In the genomic region with DNA sequence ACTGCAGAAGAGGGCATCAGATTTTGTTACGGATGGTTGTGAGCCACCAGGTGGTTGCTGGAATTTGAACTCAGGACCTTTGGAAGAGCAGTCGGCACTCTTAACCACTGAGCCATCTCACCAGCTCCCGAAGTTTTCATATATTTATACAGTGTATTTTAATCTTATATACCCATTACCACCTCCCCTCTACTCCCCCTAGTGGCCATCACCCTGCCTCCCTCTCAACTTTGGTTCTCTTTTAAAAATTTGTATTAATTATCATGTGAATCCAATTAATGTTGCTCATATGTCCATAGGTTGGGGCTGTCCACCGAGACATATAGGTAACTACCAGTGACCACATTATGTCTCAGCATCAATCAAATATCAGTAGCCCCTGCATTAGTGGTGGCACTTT, we compare ENCODE assay signal across 20 mouse cellular contexts.
DNase-seq lines count a peak whose midpoint lies in the region; ATAC-seq and TF ChIP-seq lines count a peak whose summit lies in the region.
"Had no signal": no experiment of that assay in that cellular context is flagged by ENCODE, and none has a peak within 500 bp of the region (broad histone marks: within the 10 kb centered on the region; RNA-seq: fewer than 3 reads in every experiment).

No protein-coding gene starts in this region.

- ATAC-seq in hindbrain, postnatal 0 days, result no peak
- ATAC-seq in hindbrain, embryonic 13.5 days (ENCODE audit: low FRiP score), result no peak
- no peak for ATAC-seq in lung, embryonic 14.5 days (ENCODE audit: insufficient read depth)
- peak; percentile 56; the same call in 1 of the 2 replicates for ATAC-seq in common myeloid progenitor, adult 5-6 weeks (replicated peaks; ENCODE audit: low read depth, poor library complexity, severe bottlenecking)
- ATAC-seq: forebrain, embryonic 15.5 days; intestine, embryonic 16.5 days; liver, embryonic 12.5 days had no signal

- H3K4me3 ChIP-seq in hindbrain, postnatal 0 days (ENCODE audit: low read length), result no peak overlapping the region
- no peak overlapping the region for H3K4me3 ChIP-seq in hindbrain, embryonic 13.5 days
- no peak overlapping the region for H3K4me3 ChIP-seq in lung, embryonic 14.5 days (ENCODE audit: low read depth, low read length)
- H3K4me3 ChIP-seq: embryonic facial prominence, embryonic 12.5 days; forebrain, embryonic 15.5 days; hindbrain, embryonic 12.5 days; liver, embryonic 12.5 days had no signal

- H3K4me1 ChIP-seq in hindbrain, postnatal 0 days (ENCODE audit: insufficient read depth, low read length), result no peaks in the 10 kb centered on the region
- H3K4me1 ChIP-seq in hindbrain, embryonic 13.5 days (replicated peaks), result no peaks in the 10 kb centered on the region
- no peaks in the 10 kb centered on the region for H3K4me1 ChIP-seq in lung, embryonic 14.5 days (ENCODE audit: insufficient read depth)
- H3K4me1 ChIP-seq: embryonic facial prominence, embryonic 12.5 days; forebrain, embryonic 15.5 days; hindbrain, embryonic 12.5 days; liver, embryonic 12.5 days had no signal

- H3K9me3 ChIP-seq in hindbrain, postnatal 0 days (ENCODE audit: low read length), result no peaks in the 10 kb centered on the region
- 0 out of 2 replicates have a peak, but pooled peaks cover 5% of the 10 kb centered on the region for H3K9me3 ChIP-seq in hindbrain, embryonic 13.5 days
- no peaks in the 10 kb centered on the region for H3K9me3 ChIP-seq in lung, embryonic 14.5 days (ENCODE audit: low read depth, low read length)
- H3K9me3 ChIP-seq: embryonic facial prominence, embryonic 12.5 days; forebrain, embryonic 15.5 days; liver, embryonic 12.5 days had no signal

- 93% methylated on average over 4 of the region's 4 CpGs for WGBS in hindbrain, postnatal 0 days
- WGBS in hindbrain, embryonic 13.5 days, result 87% methylated on average over 4 of the region's 4 CpGs
- 88% methylated on average over 4 of the region's 4 CpGs for WGBS in lung, embryonic 14.5 days

- no peak overlapping the region for H3K9ac ChIP-seq in hindbrain, postnatal 0 days (replicated peaks; ENCODE audit: low read length)
- H3K9ac ChIP-seq in hindbrain, embryonic 13.5 days, result no peak overlapping the region
- no peak overlapping the region for H3K9ac ChIP-seq in lung, embryonic 14.5 days
- H3K9ac ChIP-seq: embryonic facial prominence, embryonic 12.5 days; forebrain, embryonic 15.5 days; hindbrain, embryonic 12.5 days; liver, embryonic 12.5 days had no signal

- DNase-seq in hindbrain, postnatal 0 days (ENCODE audit: low spot score), result no peak
- no peak for DNase-seq in lung, embryonic 14.5 days
- DNase-seq in lung, postnatal 25 days (ENCODE audit: low spot score), result no peak
- peak; percentile 54 for DNase-seq in A20 (ENCODE audit: low read depth, low spot score)
- no peak for DNase-seq in c-Kit-positive CD71-positive TER-119-positive erythroid progenitor cells, embryonic 14.5 days (ENCODE audit: low spot score)
- DNase-seq in right cerebral cortex, adult 18-20 months, result no peak
- DNase-seq: adrenal gland, postnatal 14 days; cerebellum, adult 18-20 months; gastrocnemius, postnatal 14 days; kidney, postnatal 4 days; left cerebral cortex, postnatal 4 days; right cerebral cortex, postnatal 4 days; thymus, adult 18-20 months had no signal

- H3K27me3 ChIP-seq in hindbrain, postnatal 0 days (ENCODE audit: insufficient read depth, low read length), result no peaks in the 10 kb centered on the region
- H3K27me3 ChIP-seq in hindbrain, embryonic 13.5 days, result no peaks in the 10 kb centered on the region
- no peaks in the 10 kb centered on the region for H3K27me3 ChIP-seq in lung, embryonic 14.5 days (ENCODE audit: insufficient read depth, low read length)
- H3K27me3 ChIP-seq: embryonic facial prominence, embryonic 12.5 days; forebrain, embryonic 15.5 days; hindbrain, embryonic 12.5 days; liver, embryonic 12.5 days had no signal

- H3K4me2 ChIP-seq in hindbrain, postnatal 0 days (ENCODE audit: low read depth, low read length), result no peak overlapping the region
- H3K4me2 ChIP-seq in hindbrain, embryonic 13.5 days, result no peak overlapping the region
- H3K4me2 ChIP-seq in lung, embryonic 14.5 days, result no peak overlapping the region
- H3K4me2 ChIP-seq: embryonic facial prominence, embryonic 12.5 days; forebrain, embryonic 15.5 days; hindbrain, embryonic 12.5 days; liver, embryonic 12.5 days had no signal

- H3K27ac ChIP-seq in hindbrain, postnatal 0 days, result no peak overlapping the region
- no peak overlapping the region for H3K27ac ChIP-seq in hindbrain, embryonic 13.5 days
- H3K27ac ChIP-seq in lung, embryonic 14.5 days (ENCODE audit: low read depth), result no peak overlapping the region
- H3K27ac ChIP-seq: embryonic facial prominence, embryonic 12.5 days; forebrain, embryonic 15.5 days; hindbrain, embryonic 12.5 days; liver, embryonic 12.5 days had no signal

- H3K36me3 ChIP-seq in hindbrain, postnatal 0 days (ENCODE audit: insufficient read depth, low read length), result no peaks in the 10 kb centered on the region
- no peaks in the 10 kb centered on the region for H3K36me3 ChIP-seq in hindbrain, embryonic 13.5 days
- no peaks in the 10 kb centered on the region for H3K36me3 ChIP-seq in lung, embryonic 14.5 days (ENCODE audit: insufficient read depth)
- H3K36me3 ChIP-seq: embryonic facial prominence, embryonic 12.5 days; forebrain, embryonic 15.5 days; hindbrain, embryonic 12.5 days; liver, embryonic 12.5 days had no signal

- 0 out of 2 replicates have a peak, but pooled peaks have one; percentile 3 for TF ChIP-seq CTCF in hindbrain, postnatal 0 days (IDR thresholded peaks at IDR 0.05; ENCODE audit: low read depth)
- TF ChIP-seq CTCF in lung, embryonic 14.5 days (IDR thresholded peaks at IDR 0.05; ENCODE audit: low read depth), result peak; percentile 20; the same call in 1 of the 2 replicates
